Mouse (Mus musculus) embryo, embryonic 9.5 days (tissue): Measurements from ENCODE around the gene Slc2a5.

Source experiments
- DNase-seq: peaks from one replicate; pipeline ENCODE4 v3.0.0-alpha.2; 2017; ENCODE audit errors: extremely low spot score

The Slc2a5 gene

GRCm38 (mm10) chr4:150140346-150140745, 21.3 kb downstream of the Slc2a5 start:
- DNase-seq = no peak

GRCm38 (mm10) chr4:150144242-150144641, 25.2 kb downstream of the Slc2a5 start:
- no peak for DNase-seq

GRCm38 (mm10) chr4:150146286-150146685, 27.2 kb downstream of the Slc2a5 start:
- DNase-seq = no peak

GRCm38 (mm10) chr4:150151045-150151444, 32.0 kb downstream of the Slc2a5 start:
- no peak for DNase-seq

GRCm38 (mm10) chr4:150152483-150152882, 33.4 kb downstream of the Slc2a5 start:
- no peak for DNase-seq

- DNase-seq = no peak
Measured at GRCm38 (mm10) chr4:150155301-150155700, 36.2 kb downstream of the Slc2a5 start.

GRCm38 (mm10) chr4:150155731-150156130, 36.6 kb downstream of the Slc2a5 start:
- no peak for DNase-seq

- DNase-seq = no peak
Measured at GRCm38 (mm10) chr4:150157348-150157882, 38.3 kb downstream of the Slc2a5 start.

- no peak for DNase-seq
Measured at GRCm38 (mm10) chr4:150159458-150159857, 40.4 kb downstream of the Slc2a5 start.

- no peak for DNase-seq
Measured at GRCm38 (mm10) chr4:150162561-150163169, 43.6 kb downstream of the Slc2a5 start.

- DNase-seq = peak; percentile 30
Measured at GRCm38 (mm10) chr4:150164875-150165274, 45.8 kb downstream of the Slc2a5 start.

- no peak for DNase-seq
Measured at GRCm38 (mm10) chr4:150168406-150168805, 49.3 kb downstream of the Slc2a5 start.

- DNase-seq = no peak
Measured at GRCm38 (mm10) chr4:150172107-150172506, 53.0 kb downstream of the Slc2a5 start.

- peak; percentile 17 for DNase-seq
Measured at GRCm38 (mm10) chr4:150173281-150173680, 54.2 kb downstream of the Slc2a5 start.

GRCm38 (mm10) chr4:150174027-150174426, 54.9 kb downstream of the Slc2a5 start:
- DNase-seq = no peak

GRCm38 (mm10) chr4:150176535-150176934, 57.5 kb downstream of the Slc2a5 start:
- DNase-seq = peak; percentile 66

- DNase-seq = no peak
Measured at GRCm38 (mm10) chr4:150177122-150177521, 58.0 kb downstream of the Slc2a5 start.

- DNase-seq = no peak
Measured at GRCm38 (mm10) chr4:150178131-150178530, 59.0 kb downstream of the Slc2a5 start.

- DNase-seq = no peak
Measured at GRCm38 (mm10) chr4:150181304-150181703, 62.2 kb downstream of the Slc2a5 start.

GRCm38 (mm10) chr4:150188236-150188635, 69.2 kb downstream of the Slc2a5 start:
- no peak for DNase-seq

- DNase-seq = no peak
Measured at GRCm38 (mm10) chr4:150192199-150192598, 73.1 kb downstream of the Slc2a5 start.
